15 mouse cellular contexts compared by ENCODE assay signal in the genomic region with DNA sequence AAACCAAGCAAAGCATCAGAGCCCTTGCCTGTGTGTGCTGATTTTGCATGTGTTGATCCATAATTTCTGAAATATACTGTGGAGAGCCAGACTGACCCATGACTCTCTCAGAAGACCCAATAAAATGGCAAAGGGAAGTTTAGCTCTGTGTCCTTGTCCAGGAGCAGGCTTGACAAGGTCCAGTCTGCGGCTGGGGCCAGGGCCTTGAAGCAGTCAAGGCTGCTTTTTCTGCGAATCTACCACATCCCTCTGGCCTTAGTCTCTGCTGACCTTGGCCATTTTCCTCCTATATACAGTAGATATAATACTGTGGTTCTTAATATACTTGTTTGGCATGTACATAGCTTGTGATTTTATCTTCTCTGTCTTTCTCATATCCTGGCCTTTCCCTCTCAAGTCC.
DNase-seq lines count a peak whose midpoint lies in the region.
"Had no signal": no experiment of that assay in that cellular context is flagged by ENCODE, and none has a peak within 500 bp of the region (broad histone marks: within the 10 kb centered on the region; RNA-seq: fewer than 3 reads in every experiment).

No protein-coding gene starts in this region.

- intact Hi-C loops in heart, postnatal 36 days (cut with DNase I) = no loop called here

- DNase-seq in adrenal gland, adult 2 months = peak; percentile 56
- DNase-seq in adrenal gland, postnatal 4 days (ENCODE audit: low spot score in 2 of 2) = no peak
- peak; percentile 27 for DNase-seq in adrenal gland, adult 8-10 months
- peak; percentile 8 for DNase-seq in adrenal gland, postnatal 10 days
- DNase-seq in adrenal gland, postnatal 25 days = peak; percentile 5
- no peak for DNase-seq in cerebellum, adult 8-10 months
- DNase-seq in heart, postnatal 36 days = no peak
- no peak for DNase-seq in embryo, embryonic 9.5 days (ENCODE audit: extremely low spot score)
- DNase-seq: cerebellum, adult 11-12 months; cerebellum, adult 2 months; cerebellum, adult 9-11 months; cerebellum, postnatal 14 days; cerebellum, postnatal 36 days; embryo, embryonic 11 days; forebrain, postnatal 0 days had no signal

Comparison
In these comparisons a context has a peak if more than half of its experiments do, and no peak if none do; other contexts are left out.
1. DNase-seq: peak in adrenal gland, adult 2 months (single experiment), adrenal gland, adult 8-10 months (single experiment), adrenal gland, postnatal 10 days (single experiment) and adrenal gland, postnatal 25 days (single experiment); none in adrenal gland, postnatal 4 days (0 of 2), cerebellum, adult 8-10 months (single experiment), heart, postnatal 36 days (0 of 2) and embryo, embryonic 9.5 days (single experiment).